Mouse (Mus musculus): ENCODE measurements around the gene Azin2. TPM values are rescaled to one million over a fixed set of nuclear protein-coding genes. Genes with fewer than 3 reads are reported as not detected.

The Azin2 gene
- total and polyA plus RNA-seq, 3 experiments = 0.39 to 2.3 TPM; not detected in 1

GRCm38 (mm10) chr4:128978634-128979033 lies 16.4 kb upstream of the Azin2 start:
- Histone ChIP-seq H3K79me2 (ENCODE audit: control insufficient read depth, insufficient read depth, low read length, poor library complexity) (no peaks in the 10 kb centered on the region), H3K4me3 (ENCODE audit: control insufficient read depth in 1 of 2, insufficient read depth in 1 of 2, low read depth in 2 of 2, low read length in 2 of 2) (no peak overlapping the region), H3K36me3 (ENCODE audit: control insufficient read depth in 1 of 2, insufficient read depth in 2 of 2, low read length in 2 of 2) (no peaks in the 10 kb centered on the region), H3K27ac (ENCODE audit: control insufficient read depth, low read depth, low read length) (no peak overlapping the region), H3K27me3 (ENCODE audit: control insufficient read depth in 1 of 2, insufficient read depth in 2 of 2, low read length in 2 of 2) (no peaks in the 10 kb centered on the region), H3K4me1 (ENCODE audit: control insufficient read depth in 1 of 2, insufficient read depth in 2 of 2, low read length in 2 of 2) (no peaks in the 10 kb centered on the region), H3K9ac (ENCODE audit: control insufficient read depth, low read depth, low read length, poor library complexity, severe bottlenecking) (no peak overlapping the region), H3K9me3 (replicated peaks; ENCODE audit: insufficient read depth, low read length) (no peaks in the 10 kb centered on the region)
- DNase-seq (ENCODE audit: low read depth, low spot score) = no peak
- TF ChIP-seq MAFK (IDR thresholded peaks at IDR 0.05; ENCODE audit: borderline replicate concordance, low read depth, low read length) = no peak

GRCm38 (mm10) chr4:128977217-128977616 lies 15.0 kb upstream of the Azin2 start:
- Histone ChIP-seq H3K27me3 (ENCODE audit: control insufficient read depth in 1 of 2, insufficient read depth in 2 of 2, low read length in 2 of 2) (no peaks in the 10 kb centered on the region), H3K79me2 (ENCODE audit: control insufficient read depth, insufficient read depth, low read length, poor library complexity) (no peaks in the 10 kb centered on the region), H3K4me1 (ENCODE audit: control insufficient read depth in 1 of 2, insufficient read depth in 2 of 2, low read length in 2 of 2) (no peaks in the 10 kb centered on the region), H3K27ac (ENCODE audit: control insufficient read depth, low read depth, low read length) (no peak overlapping the region), H3K9me3 (replicated peaks; ENCODE audit: insufficient read depth, low read length) (no peaks in the 10 kb centered on the region), H3K36me3 (ENCODE audit: control insufficient read depth in 1 of 2, insufficient read depth in 2 of 2, low read length in 2 of 2) (no peaks in the 10 kb centered on the region), H3K9ac (ENCODE audit: control insufficient read depth, low read depth, low read length, poor library complexity, severe bottlenecking) (no peak overlapping the region), H3K4me3 (ENCODE audit: control insufficient read depth in 1 of 2, insufficient read depth in 1 of 2, low read depth in 2 of 2, low read length in 2 of 2) (no peak overlapping the region)
- no peak for DNase-seq (ENCODE audit: low read depth, low spot score)
- TF ChIP-seq HCFC1 (IDR thresholded peaks at IDR 0.05; ENCODE audit: low read depth, low read length) (no peak), ZMIZ1 (IDR thresholded peaks at IDR 0.05; ENCODE audit: low read depth, low read length) (no peak), GABPA (IDR thresholded peaks at IDR 0.05; ENCODE audit: low read depth, low read length) (no peak), POLR2AphosphoS2 (IDR thresholded peaks at IDR 0.05; ENCODE audit: low read length) (no peak), MAX (IDR thresholded peaks at IDR 0.05; ENCODE audit: low read length) (no peak), RAD21 (IDR thresholded peaks at IDR 0.05; ENCODE audit: low read depth, low read length) (no peak), GATA1 (IDR thresholded peaks at IDR 0.05; ENCODE audit: low read depth, low read length) (no peak), ETS1 (IDR thresholded peaks at IDR 0.05; ENCODE audit: low read depth, low read length) (no peak), ELF1 (IDR thresholded peaks at IDR 0.05; ENCODE audit: low read depth, low read length) (no peak)

GRCm38 (mm10) chr4:128976577-128976976 lies 14.3 kb upstream of the Azin2 start:
- H3K9me3 ChIP-seq (replicated peaks; ENCODE audit: insufficient read depth, low read length) = no peaks in the 10 kb centered on the region
- no peaks in the 10 kb centered on the region for H3K27me3 ChIP-seq (ENCODE audit: control insufficient read depth in 1 of 2, insufficient read depth in 2 of 2, low read length in 2 of 2)
- H3K79me2 ChIP-seq (ENCODE audit: control insufficient read depth, insufficient read depth, low read length, poor library complexity) = no peaks in the 10 kb centered on the region
- no peak for TF ChIP-seq ETS1 (IDR thresholded peaks at IDR 0.05; ENCODE audit: low read depth, low read length)
- peak; percentile 27; the same call in 1 of the 2 replicates for TF ChIP-seq ZNF384 (IDR thresholded peaks at IDR 0.05; ENCODE audit: low read depth, low read length)
- no peak for TF ChIP-seq GATA1 (IDR thresholded peaks at IDR 0.05; ENCODE audit: low read depth, low read length)
- TF ChIP-seq EP300 (IDR thresholded peaks at IDR 0.05; ENCODE audit: low read depth in 1 of 2, low read length in 2 of 2) = no peak
- no peak for TF ChIP-seq MYB (IDR thresholded peaks at IDR 0.05; ENCODE audit: low read depth, low read length)
- no peak for TF ChIP-seq ZMIZ1 (IDR thresholded peaks at IDR 0.05; ENCODE audit: low read depth, low read length)
- no peak for TF ChIP-seq CTCF (IDR thresholded peaks at IDR 0.05 in 2 of 3, conservative IDR thresholded peaks at IDR 0.05 in 1 of 3; ENCODE audit: control insufficient read depth in 1 of 3, insufficient read depth in 1 of 3, low read depth in 2 of 3, low read length in 3 of 3, poor library complexity in 1 of 3, severe bottlenecking in 1 of 3)
- TF ChIP-seq SIN3A (IDR thresholded peaks at IDR 0.05; ENCODE audit: low read length) = no peak
- H3K4me3 ChIP-seq (ENCODE audit: control insufficient read depth in 1 of 2, insufficient read depth in 1 of 2, low read depth in 2 of 2, low read length in 2 of 2) = no peak overlapping the region
- DNase-seq (ENCODE audit: low read depth, low spot score) = no peak
- no peak overlapping the region for H3K9ac ChIP-seq (ENCODE audit: control insufficient read depth, low read depth, low read length, poor library complexity, severe bottlenecking)
- no peaks in the 10 kb centered on the region for H3K4me1 ChIP-seq (ENCODE audit: control insufficient read depth in 1 of 2, insufficient read depth in 2 of 2, low read length in 2 of 2)
- no peaks in the 10 kb centered on the region for H3K36me3 ChIP-seq (ENCODE audit: control insufficient read depth in 1 of 2, insufficient read depth in 2 of 2, low read length in 2 of 2)
- no peak overlapping the region for H3K27ac ChIP-seq (ENCODE audit: control insufficient read depth, low read depth, low read length)

Measured in MEL (cell line).